Mouse (Mus musculus): ENCODE measurements around the gene Pfkp.

DNA sequence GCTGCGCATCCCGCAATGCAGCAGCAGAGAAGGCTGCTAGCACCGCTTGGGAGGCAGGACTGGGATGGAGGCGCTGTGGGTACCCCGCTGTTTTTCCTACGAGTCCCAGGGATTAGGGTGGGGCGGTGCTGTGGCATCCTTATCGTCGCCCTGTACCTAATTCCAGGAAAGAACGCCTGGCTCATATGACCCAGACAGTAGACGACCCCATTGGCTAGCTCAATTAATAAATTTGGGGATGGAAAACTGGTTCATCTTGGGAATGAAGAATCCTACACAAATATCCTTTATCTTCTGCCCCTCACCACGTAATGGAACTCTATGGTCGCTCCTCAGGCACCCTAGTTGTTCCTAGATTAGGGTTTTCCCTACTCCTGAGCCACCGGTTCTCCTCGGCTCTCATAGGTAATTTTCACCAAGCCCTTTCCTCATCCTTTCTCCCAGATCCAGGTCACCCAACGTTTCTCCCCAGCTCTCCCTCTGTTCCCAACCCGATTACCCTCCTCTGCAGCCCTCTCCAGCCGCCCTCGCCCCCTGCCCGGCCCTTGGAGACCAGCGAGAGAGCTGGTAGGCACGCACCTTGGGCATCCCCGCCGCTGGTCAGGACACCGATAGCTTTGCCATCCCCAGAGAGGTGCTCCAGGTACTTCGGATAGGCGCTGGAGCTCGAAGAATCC lies 447 bp downstream of the Pfkp start:
- TF ChIP-seq POLR2A (IDR thresholded peaks at IDR 0.05; ENCODE audit: insufficient read depth, low read depth, low read length), result no peak
- no peak for TF ChIP-seq CTCF (IDR thresholded peaks at IDR 0.05)
- no peak for TF ChIP-seq EP300 (IDR thresholded peaks at IDR 0.05; ENCODE audit: insufficient read depth, low read depth, low read length)

All from heart, adult 2 months (tissue).